Mouse (Mus musculus) CH12.LX (cell line): ENCODE measurements around the gene Rad9a. TPM values are rescaled to one million over a fixed set of nuclear protein-coding genes. Genes with fewer than 3 reads are reported as not detected.

Experiments used
- DNase-seq: peaks from one replicate; pipeline ENCODE4 v3.0.0-alpha.2; 2013; ENCODE audit errors: extremely low read depth
- H3K27ac ChIP-seq: 2 replicates; pipeline ENCODE4 v1.5.1; 2012; ENCODE audit warnings: low read depth, mild to moderate bottlenecking, control low read depth, moderate library complexity; ENCODE audit not compliant: insufficient read depth
- H3K27me3 ChIP-seq: replicated peaks from 2 replicates; pipeline ENCODE3; 2012; ENCODE audit warnings: inconsistent platforms
- H3K36me3 ChIP-seq, 2 experiments: replicated peaks in 1 of 2; 2 replicates each; pipeline versions ENCODE3 to v1.6.1; 2012; ENCODE audit warnings: inconsistent platforms in 1 of 2, low read length in 1 of 2, mild to moderate bottlenecking in 1 of 2, mixed read lengths in 1 of 2, moderate library complexity in 1 of 2; ENCODE audit not compliant: control insufficient read depth in 1 of 2, insufficient read depth in 1 of 2
- H3K4me1 ChIP-seq, 2 experiments: 2 replicates each; pipeline ENCODE4 v1.6.1; 2012; ENCODE audit warnings: inconsistent platforms in 1 of 2, moderate library complexity in 1 of 2; ENCODE audit not compliant: insufficient read depth in 2 of 2, control insufficient read depth in 1 of 2
- H3K4me2 ChIP-seq: 2 replicates; pipeline ENCODE4 v1.6.1; 2012; ENCODE audit warnings: low read depth, mild to moderate bottlenecking, control low read depth; ENCODE audit not compliant: poor library complexity, insufficient read depth, severe bottlenecking
- H3K4me3 ChIP-seq, 3 experiments: fragments of 150-350 bp in 1 of 3; sonication (generic) in 1 of 3; replicated peaks in 1 of 3; 2 replicates each; pipeline versions ENCODE3 to v1.5.1; 2011 to 2012; ENCODE audit warnings: low read depth in 2 of 3, low read length in 2 of 3, mild to moderate bottlenecking in 2 of 3, moderate library complexity in 2 of 3, control low read depth in 1 of 3, improper control_type of control experiment in 1 of 3, inconsistent platforms in 1 of 3, mixed read lengths in 1 of 3; ENCODE audit not compliant: poor library complexity in 1 of 3
- H3K79me2 ChIP-seq: replicated peaks from 2 replicates; pipeline ENCODE4 v1.6.1; 2012; ENCODE audit warnings: mild to moderate bottlenecking, moderate library complexity; ENCODE audit not compliant: control insufficient read depth, poor library complexity, insufficient read depth, severe bottlenecking; ENCODE audit errors: extremely low read depth
- H3K9ac ChIP-seq: 2 replicates; pipeline ENCODE4 v1.6.1; 2012; ENCODE audit warnings: low read depth, mild to moderate bottlenecking, control low read depth, moderate library complexity; ENCODE audit not compliant: insufficient read depth
- H3K9me3 ChIP-seq: replicated peaks from 2 replicates; pipeline ENCODE3; 2012; ENCODE audit warnings: low read length, inconsistent platforms, mixed read lengths
- BHLHE40 ChIP-seq: IDR thresholded peaks from 2 replicates; pipeline ENCODE4 v1.6.1; 2011; ENCODE audit warnings: mild to moderate bottlenecking, low read depth, low read length, improper control_type of control experiment
- CHD1 ChIP-seq: IDR thresholded peaks from 2 replicates; pipeline ENCODE4 v1.6.1; 2012; ENCODE audit warnings: low read depth, low read length, improper control_type of control experiment, inconsistent platforms
- CHD2 ChIP-seq: IDR thresholded peaks from 2 replicates; pipeline ENCODE4 v1.6.1; 2011; ENCODE audit warnings: low read length, improper control_type of control experiment
- CTCF ChIP-seq, 2 experiments: IDR thresholded peaks in 1 of 2; conservative IDR thresholded peaks in 1 of 2; 2 replicates each; pipeline ENCODE4 v1.5.1; 2011 to 2012; ENCODE audit warnings: low read depth in 2 of 2, low read length in 2 of 2, improper control_type of control experiment in 1 of 2, inconsistent platforms in 1 of 2, mild to moderate bottlenecking in 1 of 2, moderate library complexity in 1 of 2
- E2F4 ChIP-seq: IDR thresholded peaks from 2 replicates; pipeline ENCODE4 v1.6.1; 2011; ENCODE audit warnings: low read depth, low read length, improper control_type of control experiment; ENCODE audit not compliant: insufficient replicate concordance
- ELF1 ChIP-seq: IDR thresholded peaks from 2 replicates; pipeline ENCODE4 v1.6.1; 2014; ENCODE audit warnings: low read depth, mild to moderate bottlenecking, inconsistent platforms, low read length, improper control_type of control experiment
- EP300 ChIP-seq: IDR thresholded peaks from 2 replicates; pipeline ENCODE4 v1.6.1; 2011; ENCODE audit warnings: low read length, improper control_type of control experiment
- ETS1 ChIP-seq: conservative IDR thresholded peaks from 2 replicates; pipeline ENCODE4 v1.6.1; 2012; ENCODE audit warnings: low read depth, mild to moderate bottlenecking, inconsistent platforms, low read length, improper control_type of control experiment, moderate library complexity
- GABPA ChIP-seq: IDR thresholded peaks from 2 replicates; pipeline ENCODE4 v1.6.1; 2012; ENCODE audit warnings: low read depth, low read length, improper control_type of control experiment, inconsistent platforms; ENCODE audit not compliant: insufficient replicate concordance
- HCFC1 ChIP-seq: IDR thresholded peaks from 2 replicates; pipeline ENCODE4 v1.6.1; 2012; ENCODE audit warnings: low read depth, mild to moderate bottlenecking, inconsistent platforms, low read length, improper control_type of control experiment
- JUN ChIP-seq: IDR thresholded peaks from 2 replicates; pipeline ENCODE4 v1.6.1; 2011; ENCODE audit warnings: low read depth, mild to moderate bottlenecking, low read length, improper control_type of control experiment, moderate library complexity; ENCODE audit not compliant: insufficient read depth
- JUND ChIP-seq: conservative IDR thresholded peaks from 2 replicates; pipeline ENCODE4 v1.6.1; 2011; ENCODE audit warnings: low read depth, low read length, improper control_type of control experiment
- KAT2A ChIP-seq: IDR thresholded peaks from 2 replicates; pipeline ENCODE4 v1.6.1; 2012; ENCODE audit warnings: low read length, improper control_type of control experiment, inconsistent platforms; ENCODE audit not compliant: insufficient replicate concordance
- MAX ChIP-seq: IDR thresholded peaks from 2 replicates; pipeline ENCODE4 v1.6.1; 2011; ENCODE audit warnings: low read length, improper control_type of control experiment
- MEF2A ChIP-seq: IDR thresholded peaks from 2 replicates; pipeline ENCODE4 v1.6.1; 2014; ENCODE audit warnings: low read depth, mild to moderate bottlenecking, inconsistent platforms, low read length, improper control_type of control experiment, borderline replicate concordance
- NRF1 ChIP-seq: IDR thresholded peaks from 2 replicates; pipeline ENCODE4 v1.6.1; 2014; ENCODE audit warnings: low read depth, mild to moderate bottlenecking, inconsistent platforms, low read length, improper control_type of control experiment, moderate library complexity
- POLR2A ChIP-seq: IDR thresholded peaks from 2 replicates; pipeline ENCODE4 v1.6.1; 2011; ENCODE audit warnings: low read depth, mild to moderate bottlenecking, improper control_type of control experiment, low read length
- RCOR1 ChIP-seq: conservative IDR thresholded peaks from 2 replicates; pipeline ENCODE4 v1.6.1; 2012; ENCODE audit warnings: low read depth, mild to moderate bottlenecking, inconsistent platforms, low read length, improper control_type of control experiment
- SIN3A ChIP-seq: IDR thresholded peaks from 2 replicates; pipeline ENCODE4 v1.6.1; 2012; ENCODE audit warnings: low read length, improper control_type of control experiment, inconsistent platforms
- SMC3 ChIP-seq: IDR thresholded peaks from 2 replicates; pipeline ENCODE4 v1.6.1; 2011; ENCODE audit warnings: low read depth, low read length, improper control_type of control experiment
- TBP ChIP-seq: conservative IDR thresholded peaks from 2 replicates; pipeline ENCODE4 v1.6.1; 2011; ENCODE audit warnings: low read depth, low read length, improper control_type of control experiment
- TCF12 ChIP-seq: IDR thresholded peaks from 2 replicates; pipeline ENCODE4 v1.6.1; 2014; ENCODE audit warnings: low read depth, mild to moderate bottlenecking, inconsistent platforms, low read length, improper control_type of control experiment
- USF2 ChIP-seq: conservative IDR thresholded peaks from 2 replicates; pipeline ENCODE4 v1.6.1; 2011; ENCODE audit warnings: low read depth, low read length, improper control_type of control experiment
- ZMIZ1 ChIP-seq: IDR thresholded peaks from 2 replicates; pipeline ENCODE4 v1.6.1; 2012; ENCODE audit warnings: low read depth, mild to moderate bottlenecking, inconsistent platforms, low read length, improper control_type of control experiment
- dilution Hi-C: fragments of 300-500 bp; cut with MboI; formaldehyde crosslinking; loops from 2 replicates; pipeline ENCODE4 v1.14.3; 2020; ENCODE audit warnings: low sequenced_read_pairs; ENCODE audit not compliant: extremely low pct_unique_long_range_greater_than_20kb, extremely low pct_ligation_motif_present
- in situ Hi-C: fragments of 300-500 bp; cut with MboI; formaldehyde crosslinking; loops from 3 replicates; pipeline ENCODE4 v1.14.3; 2019; ENCODE audit warnings: low sequenced_read_pairs, low pct_ligation_motif_present, low pct_unique_long_range_greater_than_20kb, mixed read lengths
- polyA plus RNA-seq: library from polyadenylated mRNA; unstranded; fragments of >175 nt; gene quantifications from 2 replicates; pipeline ENCODE4 v1.2.1, GENCODE M21; 2012; ENCODE audit warnings: low read depth; ENCODE audit not compliant: insufficient read length
- total RNA-seq, 2 experiments: library from RNA; depleted of rRNA; stranded (reverse); fragments of 300-350 nt in 1 of 2; fragments of >200 nt in 1 of 2; gene quantifications; 2 replicates each; pipeline ENCODE4 v1.2.3; 2012 to 2014

Gene Rad9a
- total and polyA plus RNA-seq, 3 experiments: 14.3 to 20.5 (median 20.0) TPM

GRCm38 (mm10) chr19:4166678-4167476, 34.6 kb downstream of the Rad9a start:
- Histone ChIP-seq H3K9me3 (peaks cover 2% of the 10 kb centered on the region), H3K36me3 (peaks cover 2 to 20% of the 10 kb centered on the region in 2 experiments)
- in situ Hi-C loops: no loop called here
- TF ChIP-seq POLR2A (no peak), TBP (no peak), NRF1 (no peak), USF2 (no peak), MEF2A (no peak), SMC3 (no peak), JUN (no peak), SIN3A (no peak), GABPA (no peak)
- TF ChIP-seq, all 38 proteins: peak for 0
- dilution Hi-C loops: no loop called here
- Histone ChIP-seq H3K79me2 (peaks cover 10% of the 10 kb centered on the region), H3K4me3 (no peak overlapping the region), H3K27me3 (no peaks in the 10 kb centered on the region), H3K4me2 (no peak overlapping the region), H3K4me1 (peaks cover 17 to 55% of the 10 kb centered on the region in 2 experiments), H3K27ac (no peak overlapping the region), H3K9ac (no peak overlapping the region)
- DNase-seq: no peak

GRCm38 (mm10) chr19:4164721-4165120, 36.7 kb downstream of the Rad9a start:
- H3K79me2 ChIP-seq: peaks cover 10% of the 10 kb centered on the region
- TF ChIP-seq EP300: no peak
- no peak for TF ChIP-seq CHD1
- TF ChIP-seq KAT2A: no peak
- no peak for TF ChIP-seq HCFC1
- no peak for TF ChIP-seq ZMIZ1
- TF ChIP-seq CHD2: no peak
- TF ChIP-seq BHLHE40: no peak
- TF ChIP-seq TBP: no peak
- TF ChIP-seq ELF1: no peak
- no peak for TF ChIP-seq JUND
- no peak for TF ChIP-seq E2F4
- no peak for TF ChIP-seq CTCF (conservative IDR thresholded peaks at IDR 0.05 in 1 of 2, IDR thresholded peaks at IDR 0.05 in 1 of 2; ENCODE audit: low read depth in 2 of 2, low read length in 2 of 2)
- TF ChIP-seq TCF12: no peak
- TF ChIP-seq RCOR1: no peak
- no peak for TF ChIP-seq MAX
- no peak for TF ChIP-seq ETS1
- H3K9me3 ChIP-seq: peaks cover 2% of the 10 kb centered on the region
- H3K4me3 ChIP-seq: no peak overlapping the region
- H3K4me1 ChIP-seq: peaks cover 11 to 37% of the 10 kb centered on the region in 2 experiments
- no peaks in the 10 kb centered on the region for H3K27me3 ChIP-seq
- dilution Hi-C loops: no loop called here
- peaks cover 15 to 39% of the 10 kb centered on the region in 2 experiments for H3K36me3 ChIP-seq
- DNase-seq: no peak
- in situ Hi-C loops: no loop called here
- H3K27ac ChIP-seq: no peak overlapping the region
- H3K9ac ChIP-seq: no peak overlapping the region
- no peak overlapping the region for H3K4me2 ChIP-seq
